Mouse (Mus musculus) liver, embryonic 15.5 days (tissue): ENCODE results near the gene She. TPM values are rescaled to one million over a fixed set of nuclear protein-coding genes. Genes with fewer than 3 reads are reported as not detected.

Source experiments
- ATAC-seq: fragments of 200-750 bp; cut with Nextera tagmentation; 2 replicates; pipeline ENCODE4 v1.8.0; 2017; ENCODE audit warnings: moderate number of reproducible peaks, mild to moderate bottlenecking, moderate library complexity; ENCODE audit not compliant: insufficient read depth
- H3K27ac ChIP-seq: fragments of 300-500 bp; sonication (generic); replicated peaks from 2 replicates; pipeline ENCODE4 v1.5.1; 2015; ENCODE audit warnings: mild to moderate bottlenecking, inconsistent platforms
- H3K27me3 ChIP-seq: fragments of 300-500 bp; sonication (generic); 2 replicates; pipeline ENCODE4 v1.6.1; 2015; ENCODE audit warnings: mild to moderate bottlenecking, inconsistent platforms
- H3K36me3 ChIP-seq: fragments of 300-500 bp; sonication (generic); replicated peaks from 2 replicates; pipeline ENCODE4 v1.6.1; 2015; ENCODE audit warnings: moderate library complexity, mild to moderate bottlenecking, inconsistent platforms
- H3K4me1 ChIP-seq: fragments of 300-500 bp; sonication (generic); replicated peaks from 2 replicates; pipeline ENCODE4 v1.6.1; 2015; ENCODE audit warnings: inconsistent platforms
- H3K4me2 ChIP-seq: fragments of 300-500 bp; sonication (generic); 2 replicates; pipeline ENCODE4 v1.6.1; 2015; ENCODE audit warnings: moderate library complexity, mild to moderate bottlenecking, inconsistent platforms
- H3K4me3 ChIP-seq: fragments of 300-500 bp; sonication (generic); replicated peaks from 2 replicates; pipeline ENCODE4 v1.5.1; 2015; ENCODE audit warnings: mild to moderate bottlenecking, inconsistent platforms
- H3K9ac ChIP-seq: fragments of 300-500 bp; sonication (generic); 2 replicates; pipeline ENCODE4 v1.6.1; 2015; ENCODE audit warnings: moderate library complexity, mild to moderate bottlenecking, inconsistent platforms
- H3K9me3 ChIP-seq: fragments of 300-500 bp; sonication (generic); replicated peaks from 2 replicates; pipeline ENCODE4 v1.6.1; 2016; ENCODE audit warnings: inconsistent platforms
- WGBS: fragments of 180-500 bp; shearing (Covaris S2); methylation state at CpG from one replicate; pipeline ENCODE4 v1.1.7; 2015; ENCODE audit warnings: mixed read lengths; ENCODE audit not compliant: insufficient replicate concordance; 5-methylcytosine and 5-hydroxymethylcytosine counted together
- polyA plus RNA-seq: library from polyadenylated mRNA; unstranded; fragments of >200 nt; fragmentation: Nextera tagmentation; extraction: Ambion mirVana; gene quantifications from 2 replicates; pipeline ENCODE4 v1.2.1, GENCODE M21; 2015

She gene
- polyA plus RNA-seq, 1 experiment from 2014 or later: 0.93 TPM

DNA sequence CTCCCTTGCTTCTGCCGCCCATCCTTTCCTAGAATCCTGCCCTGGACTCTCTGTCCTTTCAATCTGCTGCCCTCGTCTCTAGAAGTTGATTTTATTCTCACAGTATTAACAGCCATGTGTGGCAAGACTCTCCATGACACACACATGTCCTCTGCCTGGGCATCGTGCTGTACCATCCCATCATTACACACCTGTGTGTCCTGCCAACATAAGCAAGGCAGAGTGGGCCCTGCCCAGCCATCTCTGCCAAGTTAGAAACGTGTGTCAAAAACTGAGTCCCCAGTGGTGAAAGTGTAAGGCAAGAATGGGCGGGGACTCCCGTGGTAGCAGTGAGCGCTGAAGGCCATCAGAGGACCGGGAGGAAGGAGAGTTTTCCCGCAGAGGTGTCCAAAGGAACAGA is 14.6 kb downstream of the She start:
- no peaks in the 10 kb centered on the region for H3K9me3 ChIP-seq
- H3K36me3 ChIP-seq: no peaks in the 10 kb centered on the region
- H3K4me1 ChIP-seq: peaks cover 14% of the 10 kb centered on the region
- 0 out of 2 replicates have a peak, but pooled peaks cover 2% of the 10 kb centered on the region for H3K27me3 ChIP-seq
- H3K4me2 ChIP-seq: no peak overlapping the region
- H3K9ac ChIP-seq: no peak overlapping the region
- H3K4me3 ChIP-seq: no peak overlapping the region
- H3K27ac ChIP-seq: no peak overlapping the region
- WGBS: 74% methylated on average over 9 of the region's 9 CpGs
- no peak for ATAC-seq

DNA sequence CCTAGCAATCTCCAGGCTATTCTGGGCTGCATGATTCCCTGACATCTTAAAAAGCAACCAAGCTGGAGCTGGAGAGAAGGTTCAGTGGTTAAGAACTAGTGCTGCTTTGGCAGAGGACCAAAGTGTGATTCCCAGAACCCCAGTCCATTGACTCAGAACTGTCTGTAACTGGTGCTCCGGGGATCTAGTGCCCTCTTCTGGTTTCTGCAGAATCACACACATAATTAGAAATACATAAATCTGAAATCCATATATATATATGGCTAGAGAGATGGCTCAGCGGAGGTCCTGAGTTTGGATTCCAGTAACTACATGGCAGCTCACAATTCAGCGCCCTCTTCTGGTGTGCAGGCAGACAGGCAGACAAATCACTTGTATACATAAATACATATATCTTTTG is 16.0 kb downstream of the She start:
- no peaks in the 10 kb centered on the region for H3K27me3 ChIP-seq
- no peak overlapping the region for H3K4me2 ChIP-seq
- no peak overlapping the region for H3K9ac ChIP-seq
- H3K4me1 ChIP-seq: peaks cover 14% of the 10 kb centered on the region
- no peaks in the 10 kb centered on the region for H3K9me3 ChIP-seq
- H3K36me3 ChIP-seq: no peaks in the 10 kb centered on the region
- H3K4me3 ChIP-seq: no peak overlapping the region
- ATAC-seq: no peak
- 64% methylated on average over 3 of the region's 3 CpGs for WGBS
- no peak overlapping the region for H3K27ac ChIP-seq

DNA sequence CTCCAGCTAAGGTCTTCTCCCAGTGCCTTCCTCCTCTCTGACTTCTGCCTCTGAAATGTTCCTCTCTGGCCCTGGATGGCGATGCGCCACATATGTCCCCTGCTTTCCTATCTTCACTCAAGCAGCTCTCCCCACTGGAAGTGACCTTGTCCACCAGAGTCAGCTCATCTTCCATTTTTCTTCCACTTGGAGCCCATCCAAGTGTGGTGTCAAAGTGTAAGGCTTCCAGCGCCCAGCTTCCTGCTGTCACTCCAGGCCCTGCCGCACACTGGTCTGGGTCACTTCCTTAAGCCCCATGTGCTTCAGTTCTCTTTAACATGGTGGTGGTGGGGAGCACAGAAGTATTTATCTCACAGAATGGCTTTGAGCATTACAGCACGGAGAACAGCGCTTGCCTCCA is 16.4 kb downstream of the She start:
- WGBS: 58% methylated on average over 6 of the region's 6 CpGs
- no peaks in the 10 kb centered on the region for H3K9me3 ChIP-seq
- H3K4me3 ChIP-seq: no peak overlapping the region
- H3K27me3 ChIP-seq: no peaks in the 10 kb centered on the region
- H3K36me3 ChIP-seq: no peaks in the 10 kb centered on the region
- H3K4me1 ChIP-seq: peaks cover 13% of the 10 kb centered on the region
- 0 out of 2 replicates have a peak overlapping the region, but pooled peaks have one; percentile 6 for H3K27ac ChIP-seq
- peak; percentile 55 for ATAC-seq
- no peak overlapping the region for H3K9ac ChIP-seq
- no peak overlapping the region for H3K4me2 ChIP-seq

DNA sequence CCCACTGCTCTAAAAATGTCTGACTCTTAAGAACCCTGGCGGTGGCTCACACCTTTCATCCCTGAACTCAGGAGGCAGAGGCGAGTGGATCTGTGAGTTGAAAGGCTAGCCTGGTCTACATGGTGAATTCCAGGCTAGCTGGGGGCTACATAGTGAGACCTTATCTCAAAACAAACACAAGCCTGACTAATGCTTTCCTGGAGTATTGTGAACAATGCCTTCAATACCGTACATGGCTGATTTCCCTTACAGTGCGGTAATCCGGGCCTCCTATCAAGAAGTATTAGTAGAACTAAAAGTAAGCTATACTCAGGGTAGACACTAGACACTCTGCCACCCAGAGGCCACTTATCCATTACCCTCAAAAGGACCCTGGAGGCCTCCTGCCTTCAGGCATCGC is 16.9 kb downstream of the She start:
- Histone ChIP-seq H3K36me3 (no peaks in the 10 kb centered on the region), H3K27me3 (no peaks in the 10 kb centered on the region), H3K27ac (0 out of 2 replicates have a peak overlapping the region, but pooled peaks have one; percentile 6), H3K4me1 (peaks cover 8% of the 10 kb centered on the region), H3K9ac (no peak overlapping the region), H3K4me2 (no peak overlapping the region), H3K4me3 (no peak overlapping the region), H3K9me3 (no peaks in the 10 kb centered on the region)
- ATAC-seq: peak; percentile 19; the same call in 1 of the 2 replicates
- WGBS: 68% methylated on average over 6 of the region's 6 CpGs

DNA sequence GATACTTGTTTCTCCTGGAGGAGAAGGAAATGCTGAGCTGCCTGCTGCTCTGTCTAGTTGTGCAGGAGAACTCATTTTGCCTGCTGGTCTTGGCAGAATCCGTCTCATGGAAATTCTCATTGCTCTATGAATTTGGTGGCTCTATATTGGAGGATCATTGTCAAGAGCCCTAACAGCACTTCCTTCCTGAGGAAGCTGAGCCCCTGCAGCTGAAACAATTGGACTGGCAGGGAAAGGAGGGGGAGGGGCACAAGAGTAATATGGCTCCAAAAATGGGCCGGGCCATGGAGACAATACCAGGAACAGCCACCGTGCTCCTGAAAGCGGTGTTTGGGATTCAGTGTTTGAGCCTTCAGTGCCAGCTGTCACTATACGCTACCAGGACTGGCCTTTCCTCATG is 22.6 kb downstream of the She start:
- Histone ChIP-seq H3K9ac (no peak overlapping the region), H3K27ac (no peak overlapping the region), H3K36me3 (no peaks in the 10 kb centered on the region), H3K4me3 (no peak overlapping the region), H3K9me3 (no peaks in the 10 kb centered on the region), H3K27me3 (0 out of 2 replicates have a peak, but pooled peaks cover 8% of the 10 kb centered on the region), H3K4me1 (0 out of 2 replicates have a peak, but pooled peaks cover 6% of the 10 kb centered on the region), H3K4me2 (no peak overlapping the region)
- 37% methylated on average over 5 of the region's 5 CpGs for WGBS
- no peak for ATAC-seq

DNA sequence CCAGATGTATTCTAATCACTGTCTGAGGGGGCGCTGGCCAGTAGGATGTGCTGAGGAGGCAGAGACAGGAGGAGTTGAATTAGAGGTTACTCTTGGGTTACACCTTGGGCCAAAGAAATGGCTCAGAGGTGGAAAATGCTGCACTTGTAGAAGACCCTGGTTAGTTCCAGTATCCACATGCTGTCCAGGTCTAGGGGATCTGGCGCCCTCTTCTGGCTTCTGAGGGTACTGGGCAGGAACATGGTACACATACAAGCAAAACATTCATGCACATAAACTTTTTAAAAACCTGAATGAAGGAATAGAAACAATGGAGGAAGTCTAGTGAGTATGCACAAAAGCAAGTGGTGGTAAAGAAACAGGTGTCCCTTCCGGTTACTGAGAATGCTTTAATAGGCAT is 26.2 kb downstream of the She start:
- H3K36me3 ChIP-seq: no peaks in the 10 kb centered on the region
- H3K4me3 ChIP-seq: no peak overlapping the region
- H3K27me3 ChIP-seq: 0 out of 2 replicates have a peak, but pooled peaks cover 30% of the 10 kb centered on the region
- H3K4me2 ChIP-seq: no peak overlapping the region
- no peak overlapping the region for H3K9ac ChIP-seq
- WGBS: 82% methylated on average over 3 of the region's 3 CpGs
- no peak for ATAC-seq
- H3K4me1 ChIP-seq: peaks cover 10% of the 10 kb centered on the region; the same call in 1 of the 2 replicates
- no peak overlapping the region for H3K27ac ChIP-seq
- H3K9me3 ChIP-seq: no peaks in the 10 kb centered on the region

DNA sequence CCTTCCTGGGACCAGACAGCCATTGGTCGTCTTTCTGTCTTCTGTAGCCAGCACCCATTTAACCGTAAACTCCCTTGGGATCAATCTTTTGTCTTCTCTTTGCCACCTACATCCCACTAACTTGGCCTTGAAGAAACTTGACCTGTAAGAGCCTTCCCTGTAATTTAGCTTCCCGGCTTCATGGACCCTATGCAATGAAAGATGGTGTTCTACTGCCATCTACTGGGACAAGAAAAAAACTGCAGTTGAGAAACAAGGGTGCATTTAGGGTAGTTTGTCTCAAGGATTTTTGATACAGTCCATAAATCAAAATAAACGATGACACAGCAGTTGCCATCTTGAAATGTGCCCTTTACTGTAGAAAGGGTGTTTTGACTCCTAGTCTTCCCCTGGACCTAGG is 27.0 kb downstream of the She start:
- Histone ChIP-seq H3K36me3 (no peaks in the 10 kb centered on the region), H3K4me3 (no peak overlapping the region), H3K27me3 (0 out of 2 replicates have a peak, but pooled peaks cover 30% of the 10 kb centered on the region), H3K4me1 (peaks cover 10% of the 10 kb centered on the region; the same call in 1 of the 2 replicates), H3K27ac (no peak overlapping the region), H3K4me2 (no peak overlapping the region), H3K9me3 (no peaks in the 10 kb centered on the region), H3K9ac (no peak overlapping the region)
- no peak for ATAC-seq
- WGBS: 11% methylated on average over 4 of the region's 4 CpGs

DNA sequence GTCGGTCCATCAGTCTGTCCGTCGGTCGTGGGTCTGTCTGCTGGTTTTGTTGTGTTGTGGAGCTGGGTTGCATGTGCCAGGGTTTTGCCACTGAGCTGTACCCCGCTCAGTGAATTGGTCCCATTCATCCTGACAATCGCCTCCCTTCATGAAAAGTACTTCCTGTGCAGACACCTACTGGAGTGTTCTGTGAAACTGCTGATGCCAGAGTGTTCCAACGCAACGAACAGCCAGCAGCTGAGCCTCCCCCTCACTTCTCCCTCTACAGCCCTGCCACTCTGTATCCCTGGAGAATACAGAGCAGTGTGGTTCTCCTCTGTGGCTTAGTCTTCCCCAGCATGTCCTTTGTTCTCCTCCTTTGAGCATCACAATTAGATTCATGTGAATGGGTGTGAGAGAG is 27.7 kb downstream of the She start:
- Histone ChIP-seq H3K4me2 (no peak overlapping the region), H3K4me1 (peaks cover 9% of the 10 kb centered on the region), H3K9ac (no peak overlapping the region), H3K4me3 (no peak overlapping the region), H3K9me3 (no peaks in the 10 kb centered on the region), H3K36me3 (no peaks in the 10 kb centered on the region), H3K27ac (no peak overlapping the region), H3K27me3 (0 out of 2 replicates have a peak, but pooled peaks cover 30% of the 10 kb centered on the region)
- no peak for ATAC-seq
- 65% methylated on average over 8 of the region's 8 CpGs for WGBS

DNA sequence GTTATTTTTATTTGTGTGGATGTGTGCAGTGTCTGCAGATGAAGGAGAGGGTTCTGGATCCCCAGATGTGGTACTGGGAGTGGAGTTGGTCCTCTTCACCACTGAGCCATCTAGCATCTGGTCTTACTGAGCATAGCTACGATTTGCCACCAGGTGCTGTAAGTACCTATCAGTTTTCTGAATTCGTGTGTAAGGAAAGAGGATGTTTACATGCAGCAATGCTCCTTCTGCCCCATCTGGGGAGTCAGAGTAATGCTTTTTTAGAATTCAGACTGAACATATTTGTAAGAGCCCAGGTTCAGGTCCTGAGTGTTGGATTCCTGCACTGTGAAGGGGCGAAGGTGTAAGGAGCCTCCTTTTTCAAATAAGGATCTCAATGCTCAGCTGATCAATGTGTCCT is 28.8 kb downstream of the She start:
- Histone ChIP-seq H3K36me3 (no peaks in the 10 kb centered on the region), H3K9me3 (no peaks in the 10 kb centered on the region), H3K27ac (no peak overlapping the region), H3K9ac (no peak overlapping the region), H3K4me2 (no peak overlapping the region), H3K4me3 (no peak overlapping the region), H3K27me3 (0 out of 2 replicates have a peak, but pooled peaks cover 25% of the 10 kb centered on the region), H3K4me1 (peaks cover 15% of the 10 kb centered on the region)
- 54% methylated on average over 3 of the region's 3 CpGs for WGBS
- no peak for ATAC-seq

DNA sequence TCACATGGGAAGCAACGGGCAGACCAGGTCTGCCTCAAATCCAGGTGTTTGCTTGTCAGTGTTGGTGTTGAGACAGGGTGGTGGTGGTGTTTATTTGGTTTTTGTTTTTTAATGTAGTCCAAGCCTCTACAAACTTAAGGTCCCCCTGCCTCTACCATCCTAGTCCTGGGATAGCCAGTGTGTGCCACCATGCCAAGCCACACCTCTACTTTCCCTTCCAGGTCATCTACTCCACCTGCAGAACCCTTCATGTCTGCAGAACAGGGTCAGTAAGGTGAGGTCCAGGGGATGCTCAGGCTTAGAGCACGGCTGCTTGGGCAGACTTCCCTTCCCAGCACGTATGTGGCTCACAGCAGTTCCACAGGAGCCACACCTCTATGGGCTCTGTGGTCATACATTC is 29.2 kb downstream of the She start:
- 54% methylated on average over 3 of the region's 3 CpGs for WGBS
- Histone ChIP-seq H3K4me1 (peaks cover 19% of the 10 kb centered on the region), H3K36me3 (no peaks in the 10 kb centered on the region), H3K9ac (no peak overlapping the region), H3K27ac (no peak overlapping the region), H3K9me3 (no peaks in the 10 kb centered on the region), H3K4me2 (no peak overlapping the region), H3K4me3 (no peak overlapping the region), H3K27me3 (0 out of 2 replicates have a peak, but pooled peaks cover 24% of the 10 kb centered on the region)
- ATAC-seq: no peak

DNA sequence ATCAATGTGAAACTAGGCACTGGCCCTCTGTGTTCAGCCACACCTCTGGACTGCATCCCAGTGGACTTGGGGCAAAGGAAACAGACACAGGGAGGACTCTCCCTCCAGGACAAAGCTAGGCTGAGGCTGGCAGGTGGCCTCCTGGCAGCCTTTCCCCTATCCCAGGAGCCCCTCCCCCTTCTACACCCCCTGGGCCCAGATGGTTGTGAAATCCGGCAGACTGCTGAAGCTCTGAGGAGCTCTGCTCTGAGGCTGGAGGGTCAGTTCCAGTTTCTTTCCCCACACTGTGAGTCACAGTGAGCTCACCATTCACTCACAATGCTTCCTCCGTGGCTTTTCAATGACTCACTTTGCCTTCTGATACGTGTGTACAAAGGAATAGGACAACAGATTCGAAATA is 29.9 kb downstream of the She start:
- Histone ChIP-seq H3K4me3 (no peak overlapping the region), H3K27ac (0 out of 2 replicates have a peak overlapping the region, but pooled peaks have one; percentile 6), H3K4me2 (no peak overlapping the region), H3K36me3 (no peaks in the 10 kb centered on the region), H3K4me1 (peaks cover 19% of the 10 kb centered on the region), H3K9ac (no peak overlapping the region; the same call in 1 of the 2 replicates), H3K27me3 (0 out of 2 replicates have a peak, but pooled peaks cover 24% of the 10 kb centered on the region), H3K9me3 (no peaks in the 10 kb centered on the region)
- WGBS: 19% methylated on average over 4 of the region's 4 CpGs
- peak; percentile 8; the same call in 1 of the 2 replicates for ATAC-seq
